Mouse (Mus musculus) forebrain, postnatal 0 days (tissue): ENCODE measurements at regions not wholly inside any gene's neighbourhood (a gene's known extent, or its start where the extent isn't known, plus 50 kb on each side); places are given as distances from the start of the nearest gene placed in this dataset.
A peak's percentile ranks its signal among the peaks of the same experiment; 100 is the strongest.

Experiments
- ATAC-seq: fragments of 200-750 bp; cut with Nextera tagmentation; 2 replicates; pipeline ENCODE4 v1.8.0; 2017; ENCODE audit warnings: mild to moderate bottlenecking, moderate library complexity
- DNase-seq: peaks from one replicate; pipeline ENCODE4 v3.0.0-alpha.2; 2015
- H3K27ac ChIP-seq: fragments of 300-500 bp; sonication (generic); 2 replicates; pipeline ENCODE4 v1.5.1; 2014; ENCODE audit warnings: low read depth, mild to moderate bottlenecking, antibody characterized with exemption, low read length, moderate library complexity, mixed read lengths
- H3K27me3 ChIP-seq: fragments of 300-500 bp; sonication (generic); 2 replicates; pipeline ENCODE4 v1.6.1; 2014; ENCODE audit warnings: mild to moderate bottlenecking, low read length, mixed read lengths; ENCODE audit not compliant: insufficient read depth
- H3K36me3 ChIP-seq: fragments of 300-500 bp; sonication (generic); 2 replicates; pipeline ENCODE4 v1.6.1; 2014; ENCODE audit warnings: mild to moderate bottlenecking, moderate library complexity; ENCODE audit not compliant: insufficient read depth
- H3K4me1 ChIP-seq: fragments of 300-500 bp; sonication (generic); 2 replicates; pipeline ENCODE4 v1.6.1; 2014; ENCODE audit warnings: antibody characterized with exemption; ENCODE audit not compliant: insufficient read depth
- H3K4me2 ChIP-seq: fragments of 300-500 bp; sonication (generic); 2 replicates; pipeline ENCODE4 v1.6.1; 2014; ENCODE audit warnings: low read depth, mild to moderate bottlenecking, moderate library complexity
- H3K4me3 ChIP-seq: fragments of 300-500 bp; sonication (generic); 2 replicates; pipeline ENCODE4 v1.5.1; 2014; ENCODE audit warnings: low read depth, low read length, mixed read lengths
- H3K9ac ChIP-seq: fragments of 300-500 bp; sonication (generic); 2 replicates; pipeline ENCODE4 v1.6.1; 2014; ENCODE audit warnings: mild to moderate bottlenecking
- H3K9me3 ChIP-seq: fragments of 300-500 bp; sonication (generic); 2 replicates; pipeline ENCODE4 v1.6.1; 2016; ENCODE audit warnings: low read length
- CTCF ChIP-seq: sonication (generic); IDR thresholded peaks from 2 replicates; pipeline ENCODE4 v1.5.1; 2016; ENCODE audit warnings: antibody characterized with exemption, control low read depth, low read depth
- WGBS: fragments of 180-500 bp; shearing (Covaris S2); extraction: QIAGEN DNeasy Blood & Tissue Kit; methylation state at CpG from one replicate; pipeline ENCODE4 v1.1.7; 2014; 5-methylcytosine and 5-hydroxymethylcytosine counted together

DNA sequence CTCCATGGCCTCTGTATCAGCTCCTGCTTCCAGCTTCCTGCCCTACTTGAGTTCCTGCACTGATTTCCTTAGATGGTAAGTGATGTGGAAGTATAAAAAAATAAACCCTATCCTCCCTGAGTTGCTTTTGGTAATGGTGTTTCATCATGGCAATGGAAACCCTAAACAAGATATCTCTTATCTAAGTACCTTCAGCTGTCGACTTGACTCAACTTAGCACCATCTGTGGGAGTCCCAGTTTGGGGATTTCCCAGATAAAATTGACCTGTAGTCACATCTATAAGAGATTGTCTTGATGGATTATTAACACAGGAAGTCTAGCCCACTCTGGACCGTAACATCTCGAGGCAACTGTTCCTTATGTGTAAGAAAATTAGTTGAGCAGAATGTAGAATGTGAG, 570.2 kb upstream of the Gm10306 start:
- 86% methylated on average over 3 of the region's 3 CpGs for WGBS
- ATAC-seq (no peak), DNase-seq (no peak)
- no peaks in the 10 kb centered on the region for H3K27me3 ChIP-seq
- H3K4me3 ChIP-seq = no peak overlapping the region
- no peaks in the 10 kb centered on the region for H3K9me3 ChIP-seq
- H3K27ac ChIP-seq = no peak overlapping the region
- no peaks in the 10 kb centered on the region for H3K4me1 ChIP-seq
- H3K9ac ChIP-seq = no peak overlapping the region
- H3K4me2 ChIP-seq = no peak overlapping the region
- H3K36me3 ChIP-seq = no peaks in the 10 kb centered on the region
- no peak for TF ChIP-seq CTCF

DNA sequence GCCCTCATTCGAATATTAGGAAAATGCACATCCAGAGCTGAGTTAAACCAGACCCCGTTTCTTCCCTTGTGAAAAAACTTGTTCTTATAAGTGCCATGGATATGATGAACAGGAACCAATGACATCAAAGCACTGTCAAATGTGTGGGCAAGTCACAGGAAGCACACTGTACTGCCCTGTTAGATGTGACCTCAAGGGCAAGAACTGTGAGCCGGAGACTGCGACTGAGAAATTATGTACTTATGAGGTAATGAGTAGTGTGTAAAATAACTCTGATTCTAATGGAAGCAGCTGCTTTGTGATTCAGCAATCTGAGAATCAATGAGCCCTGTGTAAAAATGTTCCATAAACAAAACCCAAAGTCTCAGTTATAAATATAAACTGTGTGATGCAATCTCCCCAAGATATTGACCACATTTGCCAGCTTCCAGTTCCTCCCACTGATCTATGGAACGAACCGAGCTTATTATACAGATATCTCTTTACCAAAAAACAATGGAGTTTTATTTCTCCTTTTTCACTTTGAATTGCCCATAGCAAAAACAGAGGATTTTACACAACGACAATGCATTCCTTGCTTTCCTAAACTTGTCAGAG, 566.0 kb upstream of the Gm10306 start:
- no peak overlapping the region for H3K27ac ChIP-seq
- no peak for TF ChIP-seq CTCF
- H3K27me3 ChIP-seq = no peaks in the 10 kb centered on the region
- H3K9me3 ChIP-seq = no peaks in the 10 kb centered on the region
- ATAC-seq (no peak), DNase-seq (no peak)
- H3K4me1 ChIP-seq = no peaks in the 10 kb centered on the region
- no peak overlapping the region for H3K4me2 ChIP-seq
- H3K4me3 ChIP-seq = no peak overlapping the region
- H3K36me3 ChIP-seq = no peaks in the 10 kb centered on the region
- H3K9ac ChIP-seq = no peak overlapping the region
- 79% methylated on average over 7 of the region's 7 CpGs for WGBS

DNA sequence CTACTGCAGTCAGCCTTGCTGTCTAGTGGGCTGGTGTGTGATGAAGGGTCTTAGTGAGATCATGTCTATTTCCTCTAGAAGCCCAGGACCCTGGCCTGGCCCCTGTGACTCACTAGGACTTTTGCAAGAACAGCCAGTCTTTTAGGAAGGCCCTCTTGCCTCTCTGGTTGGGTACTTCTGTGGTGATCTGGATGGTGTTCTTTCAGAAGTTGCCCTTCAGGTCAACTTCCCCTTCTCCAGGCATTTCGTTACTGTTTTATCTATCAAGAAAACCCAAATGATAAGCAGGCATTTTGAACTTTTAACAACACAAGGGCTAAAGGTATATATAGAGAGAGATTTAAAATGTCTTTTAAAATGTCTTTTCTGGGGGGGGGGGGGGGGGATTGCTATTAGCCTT, 550.5 kb upstream of the Gm10306 start:
- DNase-seq (no peak), ATAC-seq (no peak)
- Histone ChIP-seq H3K4me1 (no peaks in the 10 kb centered on the region), H3K4me3 (no peak overlapping the region), H3K27me3 (no peaks in the 10 kb centered on the region), H3K27ac (no peak overlapping the region), H3K36me3 (no peaks in the 10 kb centered on the region), H3K4me2 (no peak overlapping the region), H3K9me3 (no peaks in the 10 kb centered on the region), H3K9ac (no peak overlapping the region)
- 88% methylated on average over 1 of the region's 1 CpGs for WGBS
- TF ChIP-seq CTCF = no peak

DNA sequence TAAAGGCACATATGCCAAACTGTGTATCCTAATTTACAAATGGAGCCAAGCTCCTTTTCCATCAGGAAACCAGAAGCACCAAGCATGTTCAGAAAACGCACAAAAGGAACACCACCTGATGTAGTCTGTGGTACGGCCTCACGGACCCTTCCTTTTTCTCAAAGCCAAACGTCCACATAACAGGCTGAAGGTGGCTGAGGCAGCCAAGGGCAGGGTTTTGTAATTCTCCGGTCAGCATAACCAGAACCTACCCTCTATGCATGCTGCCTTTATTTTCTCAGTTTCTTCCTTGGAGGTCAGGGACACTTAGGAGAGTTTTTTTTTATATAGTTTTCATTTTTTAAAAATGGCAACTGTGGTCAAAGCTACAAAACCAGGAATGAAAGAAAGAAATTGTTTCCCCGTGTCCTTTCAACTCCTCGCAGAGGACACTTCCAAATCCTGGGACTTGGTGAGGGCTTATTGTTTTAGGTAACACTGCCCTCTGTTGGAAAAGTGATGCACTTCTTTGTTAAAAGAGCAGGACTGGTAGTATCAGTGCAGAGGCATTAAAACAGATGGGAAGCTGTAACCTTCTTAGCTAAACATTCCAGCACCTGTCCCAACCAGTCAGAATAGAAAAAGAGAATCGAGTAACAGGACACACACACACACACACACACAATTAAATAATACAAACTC, 549.1 kb upstream of the Gm10306 start:
- no peak overlapping the region for H3K9ac ChIP-seq
- no peaks in the 10 kb centered on the region for H3K27me3 ChIP-seq
- no peak overlapping the region for H3K27ac ChIP-seq
- no peak overlapping the region for H3K4me2 ChIP-seq
- TF ChIP-seq CTCF = peak; percentile 81
- no peak overlapping the region for H3K4me3 ChIP-seq
- ATAC-seq = peak; percentile 90
- WGBS = 33% methylated on average over 8 of the region's 8 CpGs
- H3K9me3 ChIP-seq = no peaks in the 10 kb centered on the region
- H3K36me3 ChIP-seq = no peaks in the 10 kb centered on the region
- no peaks in the 10 kb centered on the region for H3K4me1 ChIP-seq
- peak; percentile 82 for DNase-seq

DNA sequence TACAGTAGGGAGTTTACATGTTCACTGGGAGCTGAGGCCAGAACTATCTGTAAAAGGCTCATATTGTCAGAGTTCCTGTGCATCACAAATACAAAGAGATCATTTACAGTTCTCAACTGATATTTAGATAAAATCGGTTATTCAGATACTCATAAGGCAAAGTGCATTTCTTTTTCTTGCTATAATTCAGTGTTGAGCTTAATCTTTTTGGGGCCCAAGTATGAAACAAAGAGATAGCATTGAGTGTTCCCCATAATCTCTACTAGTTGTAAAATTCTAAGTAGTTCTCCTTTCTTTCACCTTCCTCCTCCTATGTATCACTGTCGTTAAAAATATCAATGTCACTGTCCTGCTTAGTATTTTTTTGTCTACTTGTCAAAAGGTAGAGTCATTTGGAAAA, 540.6 kb upstream of the Gm10306 start:
- H3K4me1 ChIP-seq = no peaks in the 10 kb centered on the region
- no peaks in the 10 kb centered on the region for H3K27me3 ChIP-seq
- no peaks in the 10 kb centered on the region for H3K9me3 ChIP-seq
- no peak overlapping the region for H3K9ac ChIP-seq
- ATAC-seq (no peak), DNase-seq (no peak)
- no peak for TF ChIP-seq CTCF
- H3K4me3 ChIP-seq = no peak overlapping the region
- no peaks in the 10 kb centered on the region for H3K36me3 ChIP-seq
- no peak overlapping the region for H3K27ac ChIP-seq
- no peak overlapping the region for H3K4me2 ChIP-seq
- 95% methylated on average over 2 of the region's 2 CpGs for WGBS

DNA sequence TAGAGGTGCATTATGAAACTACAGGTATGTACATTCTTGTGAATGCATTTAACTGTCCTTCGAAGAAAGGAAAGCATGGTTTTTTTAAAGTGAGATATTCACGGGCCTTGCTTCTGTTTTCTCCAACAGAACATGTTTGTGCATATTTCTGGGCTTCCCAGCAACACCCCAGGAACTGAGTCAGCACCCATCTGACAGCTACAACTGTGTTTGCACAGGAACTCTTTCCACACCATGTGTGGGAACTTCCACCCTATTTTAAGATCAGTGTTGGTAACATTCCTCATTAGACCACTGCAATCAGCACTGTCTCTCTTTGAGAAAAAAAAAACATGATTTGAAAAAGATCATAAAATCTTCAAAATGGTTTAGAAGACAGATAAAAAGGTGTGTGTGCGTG, 538.6 kb upstream of the Gm10306 start:
- TF ChIP-seq CTCF = no peak
- Histone ChIP-seq H3K27me3 (no peaks in the 10 kb centered on the region), H3K27ac (no peak overlapping the region), H3K36me3 (no peaks in the 10 kb centered on the region), H3K9me3 (no peaks in the 10 kb centered on the region), H3K9ac (no peak overlapping the region), H3K4me3 (no peak overlapping the region), H3K4me2 (no peak overlapping the region), H3K4me1 (no peaks in the 10 kb centered on the region)
- peak; percentile 8 for DNase-seq
- WGBS = 80% methylated on average over 3 of the region's 3 CpGs
- peak; percentile 50 for ATAC-seq

DNA sequence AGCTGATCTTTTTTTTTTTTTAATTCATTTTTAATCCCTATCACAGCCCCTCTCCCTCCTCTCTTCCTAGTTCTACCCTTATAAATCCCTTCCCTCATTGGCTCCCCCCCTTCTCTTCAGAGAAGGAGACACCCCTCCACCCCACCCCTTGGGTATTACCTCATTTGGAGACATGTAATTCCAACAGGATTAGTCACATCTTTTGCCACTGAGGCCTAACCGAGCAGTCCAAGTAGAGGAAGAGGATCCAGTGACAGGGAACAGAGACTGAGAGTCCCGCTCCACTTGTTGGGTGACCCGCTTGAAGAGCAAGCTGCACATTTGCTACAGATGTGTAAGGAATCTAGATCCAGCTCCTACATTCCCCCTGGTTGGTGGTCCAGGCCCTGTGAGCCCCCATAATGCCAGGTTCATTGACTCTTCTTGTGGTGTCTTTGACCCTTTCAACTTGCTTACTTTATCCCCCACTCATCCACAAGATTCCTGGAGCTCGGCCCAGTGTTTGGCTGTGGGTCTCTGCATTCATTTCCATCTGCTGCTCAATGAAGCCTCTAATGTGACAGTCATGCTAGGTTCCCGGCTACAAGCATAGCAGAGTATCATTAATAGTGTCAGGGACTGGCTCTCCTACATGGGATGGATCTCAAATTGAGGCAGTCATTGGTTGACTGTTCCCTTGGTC, 506.6 kb upstream of the Gm10306 start:
- no peaks in the 10 kb centered on the region for H3K36me3 ChIP-seq
- no peaks in the 10 kb centered on the region for H3K9me3 ChIP-seq
- no peaks in the 10 kb centered on the region for H3K4me1 ChIP-seq
- no peak overlapping the region for H3K4me2 ChIP-seq
- H3K27me3 ChIP-seq = no peaks in the 10 kb centered on the region
- no peak for DNase-seq
- 74% methylated on average over 5 of the region's 5 CpGs for WGBS
- TF ChIP-seq CTCF = no peak
- no peak for ATAC-seq
- H3K9ac ChIP-seq = no peak overlapping the region
- no peak overlapping the region for H3K4me3 ChIP-seq
- H3K27ac ChIP-seq = no peak overlapping the region
